Mouse (Mus musculus): ENCODE data around the gene Slc4a4. TPM values are rescaled to one million over a fixed set of nuclear protein-coding genes. Genes with fewer than 3 reads are reported as not detected.

Gene Slc4a4
- 10 to 100 TPM; 34.1 to 44.1 TPM for total RNA-seq (2021)

DNA sequence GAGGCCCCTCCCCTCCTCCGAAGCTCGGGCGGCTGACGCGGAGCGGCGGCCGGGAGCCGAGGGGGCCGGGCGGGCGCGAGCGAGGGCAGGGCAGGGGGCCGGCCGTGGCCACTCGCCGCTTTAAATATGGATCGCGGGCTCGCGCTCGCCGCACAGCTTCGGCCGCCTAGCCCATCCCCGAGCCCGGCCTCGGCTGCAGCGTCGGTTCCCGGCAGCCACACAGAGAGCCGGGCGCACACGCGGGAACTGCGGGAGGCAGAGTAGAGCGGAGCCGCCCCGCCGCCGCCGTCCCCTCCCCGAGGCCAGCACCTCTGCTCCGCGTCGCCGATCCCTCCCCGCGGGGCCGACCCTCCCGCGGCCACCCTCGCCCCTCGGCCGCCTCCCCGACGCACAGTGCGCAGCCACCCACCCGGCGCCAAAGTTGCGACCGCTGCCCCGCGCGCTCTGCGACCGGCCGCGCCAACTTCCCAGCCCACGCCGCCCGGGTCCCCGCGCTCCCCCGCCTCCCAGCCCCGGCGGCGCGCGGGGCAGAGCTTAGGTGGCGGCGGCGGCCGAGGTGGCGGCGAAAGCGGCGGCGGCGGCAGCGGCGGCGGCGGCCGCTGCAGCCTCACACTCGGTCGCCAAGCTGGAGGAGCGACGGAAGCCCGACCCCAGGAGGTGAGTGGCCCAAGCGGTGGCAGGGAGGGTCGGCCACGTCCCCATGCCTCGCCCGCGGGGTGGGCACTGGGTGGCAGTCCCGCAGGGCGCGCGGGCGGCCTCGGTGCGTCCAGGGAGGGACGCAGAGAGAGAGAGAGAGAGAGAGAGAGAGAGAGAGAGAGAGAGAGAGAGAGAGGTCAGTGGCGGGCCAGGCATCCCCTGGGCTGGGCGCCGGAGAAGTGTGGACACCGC lies at the start of gene Slc4a4:
Gene Slc4a4, plus strand, starts transcription at position 151 of the 888 bp plus-strand sequence.
- peak; percentile 68 to 76 for DNase-seq
- intact Hi-C loops (cut with DNase I), result loop anchor here (5.0 to 10.0 kb wide), 2 partner anchors 40 to 172 kb away; no protein-coding TSS in a partner anchor

DNA sequence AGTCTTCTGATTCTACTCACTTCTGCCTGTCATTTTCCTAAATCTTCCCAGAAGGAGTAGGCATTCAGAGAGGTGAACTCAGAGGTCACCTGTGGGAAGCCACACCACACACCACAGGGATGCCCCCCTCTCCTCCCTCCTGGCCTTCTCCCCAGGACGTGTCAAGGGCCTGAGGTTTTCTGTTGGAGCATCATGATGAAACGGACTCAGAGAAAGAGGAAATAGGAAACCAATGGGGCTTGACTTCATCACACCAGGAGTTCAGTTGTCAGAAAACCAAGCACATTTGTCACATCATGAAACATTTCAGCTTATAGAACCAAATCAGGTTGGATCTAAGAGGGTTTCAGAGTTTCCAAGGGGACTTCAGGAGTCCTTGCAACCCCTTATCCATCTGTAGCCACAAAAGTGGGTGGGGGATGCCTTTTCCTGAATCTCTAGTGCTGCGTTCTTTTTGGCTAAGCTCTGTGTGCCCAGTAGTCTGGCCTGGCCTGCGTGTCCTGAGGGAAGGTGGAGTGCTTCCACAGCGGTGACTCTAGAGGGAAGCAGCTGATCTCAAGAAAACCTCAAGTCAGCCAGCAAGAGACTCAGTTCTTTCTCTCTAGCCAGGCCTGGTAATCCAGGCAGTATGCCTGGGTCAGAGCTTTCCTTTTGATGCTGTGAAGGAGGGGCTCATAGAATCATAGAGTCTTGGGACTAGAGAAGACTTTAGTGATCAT lies 46.4 kb upstream of the Slc4a4 start:
- intact Hi-C loops (cut with DNase I), result no loop called here
- no peak for DNase-seq

DNA sequence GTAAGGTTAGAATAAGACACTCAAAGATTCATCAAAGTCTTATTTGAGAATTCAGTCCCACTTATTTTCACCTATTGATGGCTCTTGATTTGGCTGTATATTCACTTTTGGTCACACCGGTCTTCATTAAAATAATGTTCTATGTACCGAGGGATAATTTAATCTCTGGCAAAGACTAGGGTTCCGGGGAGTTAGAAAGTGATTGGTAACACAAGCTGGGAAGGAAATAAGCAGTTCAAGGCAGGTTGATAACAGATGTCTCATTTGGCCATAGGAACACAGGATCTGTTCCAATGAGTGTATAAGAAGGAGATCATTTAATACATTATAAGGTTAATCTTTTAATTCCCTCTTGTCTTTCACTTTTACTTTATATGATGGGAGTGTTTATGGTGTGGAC lies 29.3 kb upstream of the Slc4a4 start:
- no peak for DNase-seq
- intact Hi-C loops (cut with DNase I), result no loop called here

- intact Hi-C loops (cut with DNase I), result no loop called here
- no peak for DNase-seq
These were observed 28.8 kb upstream of the Slc4a4 start for GRCm38 (mm10) chr5:88857801-88858200.

- intact Hi-C loops (cut with DNase I), result no loop called here
- DNase-seq, result no peak
These were observed 28.4 kb upstream of the Slc4a4 start for GRCm38 (mm10) chr5:88858226-88858625.

- intact Hi-C loops (cut with DNase I), result no loop called here
- DNase-seq, result peak in 1 of 2 experiments; percentile 19
These were observed 24.5 kb upstream of the Slc4a4 start for GRCm38 (mm10) chr5:88862163-88862562.

- no peak for DNase-seq
- intact Hi-C loops (cut with DNase I), result no loop called here
These were observed 23.8 kb upstream of the Slc4a4 start for GRCm38 (mm10) chr5:88862794-88863193.

DNA sequence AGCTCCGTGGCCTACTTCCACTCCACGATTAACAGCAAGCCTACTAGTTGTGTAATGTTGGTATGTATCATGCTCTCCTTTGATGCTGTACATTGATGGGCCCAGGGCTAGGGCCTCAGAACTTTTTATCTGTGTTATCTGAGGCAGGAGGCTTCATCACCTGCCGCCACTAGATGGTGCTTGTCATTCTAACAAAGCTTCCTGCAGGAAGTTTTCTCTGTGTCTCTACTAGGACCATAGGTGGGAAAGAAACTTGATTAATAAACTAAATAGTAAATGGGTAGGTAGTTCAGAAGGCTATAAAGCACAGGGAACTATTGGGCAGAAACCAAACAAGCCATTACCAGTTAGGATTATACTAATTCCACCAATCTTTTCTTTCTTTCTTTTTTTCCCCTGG lies 2.5 kb upstream of the Slc4a4 start:
- peak; percentile 34 to 45 for DNase-seq
- intact Hi-C loops (cut with DNase I), result loop anchor here (1.0 to 10.0 kb wide), 4 partner anchors 92 to 500 kb away; no protein-coding TSS in a partner anchor

DNA sequence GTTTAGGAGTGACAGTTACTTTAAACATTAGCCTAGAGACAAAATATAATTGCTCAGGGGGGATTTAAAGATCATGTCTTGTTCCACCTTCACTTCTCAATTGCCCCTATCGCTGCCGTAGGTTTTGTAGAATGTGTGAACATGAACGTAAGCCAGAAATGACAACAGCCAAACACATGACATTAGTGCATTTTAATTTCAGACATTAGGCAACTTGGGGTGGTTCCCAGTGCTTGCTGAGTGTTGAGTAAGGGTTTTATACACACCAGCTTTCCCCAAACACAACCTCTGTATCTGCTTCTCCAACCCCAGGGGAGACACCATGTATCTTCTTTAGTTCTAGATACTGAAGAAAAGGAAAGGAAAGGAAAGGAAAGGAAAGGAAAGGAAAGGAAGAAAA lies 1.1 kb upstream of the Slc4a4 start:
- peak; percentile 29 to 40 for DNase-seq
- intact Hi-C loops (cut with DNase I), result loop anchor here (5.0 to 10.0 kb wide), 2 partner anchors 42 to 171 kb away; no protein-coding TSS in a partner anchor

GRCm38 (mm10) chr5:88885944-88886343 lies 674 bp upstream of the Slc4a4 start:
- intact Hi-C loops (cut with DNase I), result loop anchor here (5.0 to 10.0 kb wide), 2 partner anchors 41 to 171 kb away; no protein-coding TSS in a partner anchor

DNA sequence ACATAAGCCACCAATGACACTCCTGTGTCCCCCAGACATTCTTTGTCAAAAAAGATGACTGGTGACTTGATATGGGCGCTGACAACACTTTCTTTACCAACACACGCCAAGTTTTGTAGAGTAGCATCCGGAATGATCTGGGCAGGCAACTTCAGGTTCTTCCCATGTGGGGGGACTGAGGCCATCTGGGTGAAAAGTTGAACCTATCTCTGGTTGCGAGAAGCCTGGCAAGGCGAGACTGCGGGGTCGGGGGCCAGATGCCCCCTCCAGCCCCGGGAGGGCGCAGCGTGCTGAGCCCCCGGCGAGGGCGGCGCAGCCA lies 310 bp upstream of the Slc4a4 start:
- DNase-seq, result no peak
- intact Hi-C loops (cut with DNase I), result loop anchor here (5.0 to 10.0 kb wide), 2 partner anchors 41 to 172 kb away; no protein-coding TSS in a partner anchor

More at GRCm38 (mm10) chr5:88885944-88886343, 674 bp upstream of the Slc4a4 start:
- DNase-seq, result no peak

GRCm38 (mm10) chr5:88887556-88888412 lies 1.2 kb downstream of the Slc4a4 start:
- DNase-seq, result peak; percentile 38 to 54

DNA sequence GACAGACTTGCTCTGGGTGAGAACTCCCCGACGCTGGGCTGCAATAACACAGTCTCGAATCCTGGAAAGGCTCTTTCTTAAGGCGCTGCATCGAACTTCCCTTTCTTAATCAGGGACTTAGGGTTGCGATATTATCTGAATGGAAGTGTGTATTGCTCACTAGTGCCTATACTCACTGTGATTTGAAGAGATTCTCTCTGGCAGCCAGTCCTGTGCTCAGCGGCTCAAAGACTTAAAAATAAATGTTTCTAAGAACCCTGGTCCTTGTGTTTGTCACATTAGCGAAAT lies 1.7 kb downstream of the Slc4a4 start:
- DNase-seq, result no peak
- intact Hi-C loops (cut with DNase I), result loop anchor here (5.0 to 10.0 kb wide), 2 partner anchors 39 to 174 kb away; no protein-coding TSS in a partner anchor

More at GRCm38 (mm10) chr5:88887556-88888412, 1.2 kb downstream of the Slc4a4 start:
- intact Hi-C loops (cut with DNase I), result loop anchor here (5.0 to 10.0 kb wide), 2 partner anchors 40 to 173 kb away; no protein-coding TSS in a partner anchor

- intact Hi-C loops (cut with DNase I), result loop anchor here (5.0 to 10.0 kb wide), 2 partner anchors 38 to 175 kb away; no protein-coding TSS in a partner anchor
- DNase-seq, result peak; percentile 28 to 32
These were observed 2.7 kb downstream of the Slc4a4 start for GRCm38 (mm10) chr5:88889326-88889725.

GRCm38 (mm10) chr5:88890146-88890545 lies 3.5 kb downstream of the Slc4a4 start:
- DNase-seq, result no peak
- intact Hi-C loops (cut with DNase I), result no loop called here

DNA sequence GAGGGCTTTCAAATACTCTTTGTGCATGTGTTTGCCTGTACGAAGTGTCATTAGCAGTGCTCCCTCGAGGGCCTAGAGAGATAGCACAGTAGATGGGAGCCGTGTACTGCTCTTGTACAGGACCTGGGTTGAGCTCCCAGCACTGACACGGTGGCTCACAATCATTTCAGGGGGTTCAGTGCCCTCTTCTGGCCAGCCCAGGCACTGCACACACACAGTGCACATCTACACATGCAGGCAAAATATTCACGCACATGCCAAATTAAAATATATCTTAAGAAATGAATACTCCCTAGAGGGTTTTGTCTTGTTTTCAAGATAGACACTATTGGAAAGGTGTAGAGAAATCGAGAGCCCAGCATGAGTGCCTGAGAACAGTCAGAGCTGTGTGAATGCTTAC lies 10.0 kb downstream of the Slc4a4 start:
- intact Hi-C loops (cut with DNase I), result no loop called here

DNA sequence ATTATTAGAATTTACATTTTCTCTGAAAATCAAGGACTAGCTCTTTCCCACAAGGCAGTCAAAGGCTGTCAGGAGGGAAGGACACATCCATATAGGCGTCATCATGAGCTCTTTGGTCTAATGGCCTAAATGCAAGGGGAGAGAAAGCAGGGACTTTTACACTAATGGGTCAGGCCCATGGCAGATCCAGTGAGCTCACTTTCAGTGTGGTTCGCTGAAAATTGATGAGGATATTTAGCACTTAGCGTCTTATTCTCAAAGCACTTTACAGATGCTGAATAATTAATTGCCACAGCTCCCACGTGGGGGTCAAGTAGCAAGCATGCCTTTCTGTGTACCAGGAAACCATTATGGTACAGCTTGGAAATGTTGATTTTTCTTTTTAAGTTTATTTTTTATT lies 16.5 kb downstream of the Slc4a4 start:
- intact Hi-C loops (cut with DNase I), result no loop called here

More for the DNA sequence above, 10.0 kb downstream of the Slc4a4 start:
- DNase-seq, result no peak

DNA sequence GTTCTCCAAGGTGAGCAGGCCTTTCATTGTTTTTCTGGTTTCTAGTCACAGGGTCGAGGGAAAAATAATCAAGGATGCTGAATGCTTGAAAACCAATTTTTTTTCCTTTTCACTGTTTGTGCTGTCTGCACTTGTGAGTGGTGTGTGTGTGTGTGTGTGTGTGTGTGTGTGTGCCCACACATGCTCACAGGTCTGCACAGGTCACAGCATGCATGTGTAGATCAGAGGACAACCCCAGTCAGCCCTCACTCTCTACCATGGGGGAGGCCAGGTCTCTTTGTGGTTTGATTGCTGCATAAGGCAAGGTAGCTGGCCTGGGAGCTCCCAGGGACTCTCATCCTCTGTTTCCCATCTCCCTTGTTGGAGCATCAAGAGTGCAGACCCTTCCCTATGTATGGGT lies 16.9 kb downstream of the Slc4a4 start:
- intact Hi-C loops (cut with DNase I), result no loop called here
- DNase-seq, result no peak

More for the DNA sequence above, 16.5 kb downstream of the Slc4a4 start:
- DNase-seq, result no peak

DNA sequence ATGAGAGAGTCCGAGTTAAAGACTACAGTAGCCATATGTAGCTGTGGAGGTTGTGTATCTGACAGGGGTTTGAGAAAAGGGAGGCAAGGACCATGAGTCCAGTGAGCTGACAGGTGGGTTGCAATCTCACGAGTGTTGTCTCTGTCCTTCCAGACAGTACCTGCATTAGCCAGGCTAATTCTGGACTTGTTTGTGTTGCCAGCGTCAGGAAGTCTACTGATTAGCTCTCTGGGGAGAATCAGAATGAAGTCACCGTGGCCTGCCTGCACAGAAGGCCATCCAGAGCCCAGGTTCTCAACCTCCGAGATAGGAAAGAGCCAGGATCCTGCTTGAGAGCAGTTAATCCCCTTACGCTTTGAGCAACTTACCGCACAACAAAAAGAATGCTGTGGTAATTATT lies 18.2 kb downstream of the Slc4a4 start:
- DNase-seq, result no peak
- intact Hi-C loops (cut with DNase I), result no loop called here

- intact Hi-C loops (cut with DNase I), result no loop called here
- DNase-seq, result no peak
These were observed 21.0 kb downstream of the Slc4a4 start for GRCm38 (mm10) chr5:88907615-88908014.
